Mouse (Mus musculus): ENCODE measurements around the gene Ap5b1. TPM values are rescaled to one million over a fixed set of nuclear protein-coding genes. Genes with fewer than 3 reads are reported as not detected.

The Ap5b1 gene
- polyA plus RNA-seq, 1 experiment from 2014 or later = 2.6 TPM

GRCm38 (mm10) chr19:5558169-5558568, 9.7 kb upstream of the Ap5b1 start:
- no peak overlapping the region for H3K4me3 ChIP-seq
- no peaks in the 10 kb centered on the region for H3K36me3 ChIP-seq (replicated peaks)
- H3K9me3 ChIP-seq = no peaks in the 10 kb centered on the region
- 47% methylated on average over 7 of the region's 7 CpGs for WGBS
- H3K27me3 ChIP-seq (replicated peaks; ENCODE audit: low read depth, poor library complexity, severe bottlenecking) = peaks cover 99% of the 10 kb centered on the region
- DNase-seq (ENCODE audit: low spot score) = no peak
- peaks cover 36% of the 10 kb centered on the region for H3K4me1 ChIP-seq
- H3K27ac ChIP-seq (replicated peaks) = no peak overlapping the region

GRCm38 (mm10) chr19:5558770-5559169, 9.1 kb upstream of the Ap5b1 start:
- DNase-seq (ENCODE audit: low spot score) = no peak
- H3K4me1 ChIP-seq = peaks cover 31% of the 10 kb centered on the region
- no peaks in the 10 kb centered on the region for H3K9me3 ChIP-seq
- H3K27ac ChIP-seq (replicated peaks) = no peak overlapping the region
- H3K36me3 ChIP-seq (replicated peaks) = no peaks in the 10 kb centered on the region
- peaks cover 100% of the 10 kb centered on the region for H3K27me3 ChIP-seq (replicated peaks; ENCODE audit: low read depth, poor library complexity, severe bottlenecking)
- H3K4me3 ChIP-seq = no peak overlapping the region
- whole genome bisulfite sequencing = 60% methylated on average over 8 of the region's 8 CpGs

DNA sequence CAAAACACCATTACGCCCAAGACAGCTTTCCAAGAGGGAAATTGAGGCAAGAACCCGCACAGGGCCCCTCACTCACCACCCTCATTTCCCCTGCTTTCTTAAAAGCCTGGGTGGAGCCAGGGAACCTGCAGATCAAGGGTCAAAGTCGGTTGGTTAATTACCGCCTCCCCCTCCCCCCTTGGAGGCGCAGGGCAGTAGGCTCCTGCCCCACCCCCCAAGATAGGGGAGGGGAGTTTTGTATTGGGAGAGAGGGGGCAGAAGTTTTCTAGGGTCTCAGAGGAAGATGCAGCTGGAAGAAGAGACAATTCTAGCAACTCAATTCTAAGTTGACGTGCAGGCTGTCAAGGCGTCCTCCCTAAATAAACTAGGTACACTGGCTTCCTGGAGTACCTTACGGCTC, 8.6 kb upstream of the Ap5b1 start:
- Histone ChIP-seq H3K9me3 (no peaks in the 10 kb centered on the region), H3K27ac (replicated peaks) (no peak overlapping the region), H3K36me3 (replicated peaks) (no peaks in the 10 kb centered on the region), H3K4me1 (peaks cover 26% of the 10 kb centered on the region), H3K27me3 (replicated peaks; ENCODE audit: low read depth, poor library complexity, severe bottlenecking) (peaks cover 100% of the 10 kb centered on the region), H3K4me3 (peak overlapping the region; percentile 55)
- DNase-seq (ENCODE audit: low spot score) = no peak
- WGBS = 16% methylated on average over 8 of the region's 8 CpGs

DNA sequence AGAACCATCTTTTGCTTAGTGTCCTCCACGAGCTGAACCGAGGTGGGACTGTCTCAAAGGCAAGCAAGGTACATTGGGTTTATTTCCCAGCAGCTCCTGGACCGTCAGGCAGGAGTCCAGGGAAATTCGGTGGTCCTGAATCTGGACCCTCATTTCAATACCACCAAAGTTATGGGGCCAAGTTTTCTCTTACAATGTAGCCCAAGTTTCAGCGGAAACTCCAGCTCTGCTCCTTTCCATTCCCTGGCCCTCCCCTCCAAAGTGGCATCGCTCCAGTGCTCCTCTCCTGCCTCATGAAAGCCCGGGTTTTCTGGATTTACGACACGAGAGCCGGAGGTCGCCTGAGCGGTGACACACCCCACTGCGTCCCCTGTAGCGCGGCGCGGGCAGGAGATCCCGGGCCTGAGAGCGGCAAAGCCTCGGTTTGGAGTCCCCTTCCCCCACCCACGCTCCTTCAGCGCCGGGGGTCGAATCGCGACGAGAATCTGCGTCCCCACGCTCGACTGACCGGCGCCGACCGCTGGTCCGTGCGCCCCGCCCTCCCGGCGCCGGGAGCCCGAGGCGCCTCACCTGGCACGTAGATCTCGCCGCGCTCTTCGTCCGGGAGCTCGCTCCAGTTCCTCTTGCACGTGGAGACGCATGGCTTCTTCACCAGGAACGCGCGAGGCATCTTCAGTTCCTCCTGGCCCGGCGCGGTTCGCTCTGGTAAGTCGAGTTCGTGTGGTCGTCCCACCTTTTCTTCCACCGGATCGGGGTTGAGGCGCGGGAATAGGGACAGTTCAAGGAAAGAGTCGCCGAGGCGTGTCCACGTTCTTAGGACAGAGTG, 8.0 kb upstream of the Ap5b1 start:
- Histone ChIP-seq H3K4me1 (peaks cover 24% of the 10 kb centered on the region), H3K27me3 (replicated peaks; ENCODE audit: low read depth, poor library complexity, severe bottlenecking) (peaks cover 100% of the 10 kb centered on the region), H3K9me3 (no peaks in the 10 kb centered on the region), H3K4me3 (peak overlapping the region; percentile 55), H3K36me3 (replicated peaks) (no peaks in the 10 kb centered on the region), H3K27ac (replicated peaks) (no peak overlapping the region)
- DNase-seq (ENCODE audit: low spot score) = peak; percentile 37
- under 1% methylated on average over 69 of the region's 69 CpGs for WGBS

DNA sequence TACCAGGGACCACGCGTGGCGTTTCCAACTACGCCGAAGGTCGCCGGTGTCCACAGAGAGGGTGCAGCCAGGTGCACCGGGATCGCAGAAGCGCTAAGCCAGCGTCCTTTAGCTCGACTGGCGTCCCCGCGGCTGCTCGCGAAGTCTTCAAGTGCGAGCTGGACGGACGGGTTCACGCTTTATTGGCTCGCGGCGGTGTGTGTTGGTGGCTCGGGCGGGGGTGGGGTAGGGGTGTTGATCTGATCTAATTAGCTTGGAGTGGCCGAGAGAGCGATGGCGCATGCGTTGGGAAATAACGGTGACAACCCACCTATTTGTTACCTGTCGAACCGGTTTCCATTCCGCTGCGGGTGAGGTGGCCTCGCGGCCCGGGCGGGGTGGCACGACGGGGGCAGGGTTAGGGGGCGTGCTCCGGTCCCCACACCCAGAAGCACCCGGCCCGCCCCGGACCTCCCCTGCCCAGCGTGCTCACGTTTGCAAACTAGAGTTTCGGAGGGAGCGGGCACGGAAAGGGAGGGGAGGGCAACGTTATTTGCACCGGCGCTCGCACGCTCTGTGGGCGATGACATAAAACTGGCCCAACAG, 7.3 kb upstream of the Ap5b1 start, which contains the start of gene Ovol1:
TSS of gene Ovol1 (minus strand) at position 190 of the 585 bp plus-strand sequence.
- Histone ChIP-seq H3K4me1 (peaks cover 24% of the 10 kb centered on the region), H3K27me3 (replicated peaks; ENCODE audit: low read depth, poor library complexity, severe bottlenecking) (peaks cover 100% of the 10 kb centered on the region), H3K27ac (replicated peaks) (no peak within 1 kb of the TSS), H3K4me3 (peak within 1 kb of the TSS; percentile 55), H3K36me3 (replicated peaks) (no peaks in the 10 kb centered on the region), H3K9me3 (no peaks in the 10 kb centered on the region)
- peak; percentile 68 for DNase-seq (ENCODE audit: low spot score)
- under 1% methylated on average over 57 of the region's 57 CpGs for WGBS

DNA sequence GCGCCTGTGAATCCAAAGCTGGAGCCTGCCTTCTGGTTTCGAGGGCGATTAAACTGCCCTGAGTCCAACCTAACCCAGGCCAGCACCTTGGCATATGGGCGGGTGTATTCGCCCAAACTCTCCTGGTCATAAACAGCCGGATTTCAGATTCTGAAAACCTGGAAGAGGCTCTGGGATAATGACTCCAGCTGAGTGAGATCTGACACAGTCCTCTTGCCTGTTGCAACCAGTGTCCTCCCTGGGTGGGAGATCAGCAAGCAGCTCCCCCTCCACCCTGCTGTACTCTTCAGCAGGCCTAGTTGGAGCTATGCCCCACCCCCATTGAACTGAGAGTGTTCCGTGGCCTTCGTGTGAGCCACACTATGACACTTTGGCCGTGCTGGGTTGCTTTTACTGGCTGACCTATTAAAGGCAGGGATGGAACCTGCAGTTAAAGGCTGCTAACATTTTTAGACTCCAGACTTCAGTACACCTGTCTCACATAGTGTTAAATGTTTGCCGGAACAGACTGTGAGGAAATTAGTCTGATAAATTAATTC, 6.5 kb upstream of the Ap5b1 start:
- Histone ChIP-seq H3K36me3 (replicated peaks) (no peaks in the 10 kb centered on the region), H3K4me1 (peaks cover 24% of the 10 kb centered on the region), H3K27ac (replicated peaks) (no peak overlapping the region), H3K9me3 (no peaks in the 10 kb centered on the region), H3K4me3 (peak overlapping the region; percentile 55), H3K27me3 (replicated peaks; ENCODE audit: low read depth, poor library complexity, severe bottlenecking) (peaks cover 100% of the 10 kb centered on the region)
- no peak for DNase-seq (ENCODE audit: low spot score)
- 17% methylated on average over 10 of the region's 10 CpGs for WGBS

GRCm38 (mm10) chr19:5561886-5562285, 5.9 kb upstream of the Ap5b1 start:
- Histone ChIP-seq H3K9me3 (no peaks in the 10 kb centered on the region), H3K36me3 (replicated peaks) (no peaks in the 10 kb centered on the region), H3K4me1 (peaks cover 30% of the 10 kb centered on the region), H3K27me3 (replicated peaks; ENCODE audit: low read depth, poor library complexity, severe bottlenecking) (peaks cover 100% of the 10 kb centered on the region), H3K4me3 (no peak overlapping the region), H3K27ac (replicated peaks) (no peak overlapping the region)
- WGBS = 62% methylated on average over 3 of the region's 3 CpGs
- no peak for DNase-seq (ENCODE audit: low spot score)

DNA sequence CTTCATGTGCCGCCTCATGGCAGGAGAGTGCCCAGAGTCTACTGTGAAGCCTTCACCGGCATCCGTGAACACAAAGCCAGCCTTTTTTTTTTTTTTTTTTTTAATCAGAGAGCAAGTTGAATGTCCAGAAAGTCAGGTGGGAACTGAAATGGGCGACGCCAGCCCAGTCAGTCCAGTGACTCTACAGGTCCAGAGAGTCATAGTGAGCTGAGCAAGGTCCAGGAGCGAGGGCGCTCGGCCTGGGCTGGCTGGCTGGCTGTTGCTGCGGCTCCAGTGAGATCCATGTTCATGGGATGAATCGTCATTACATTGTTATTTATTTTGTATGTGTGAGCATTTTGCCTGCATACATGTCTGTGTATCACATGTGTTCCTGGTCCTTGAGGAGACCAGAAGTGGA, 5.0 kb upstream of the Ap5b1 start:
- no peak overlapping the region for H3K4me3 ChIP-seq
- no peaks in the 10 kb centered on the region for H3K36me3 ChIP-seq (replicated peaks)
- no peak overlapping the region for H3K27ac ChIP-seq (replicated peaks)
- H3K27me3 ChIP-seq (replicated peaks; ENCODE audit: low read depth, poor library complexity, severe bottlenecking) = peaks cover 98% of the 10 kb centered on the region
- peaks cover 37% of the 10 kb centered on the region for H3K4me1 ChIP-seq
- H3K9me3 ChIP-seq = no peaks in the 10 kb centered on the region
- no peak for DNase-seq (ENCODE audit: low spot score)
- WGBS = 86% methylated on average over 10 of the region's 10 CpGs

GRCm38 (mm10) chr19:5566316-5566715, 1.5 kb upstream of the Ap5b1 start:
- H3K9me3 ChIP-seq = no peaks in the 10 kb centered on the region
- WGBS = 50% methylated on average over 5 of the region's 5 CpGs
- H3K4me1 ChIP-seq = peaks cover 29% of the 10 kb centered on the region
- DNase-seq (ENCODE audit: low spot score) = no peak
- peaks cover 83% of the 10 kb centered on the region for H3K27me3 ChIP-seq (replicated peaks; ENCODE audit: low read depth, poor library complexity, severe bottlenecking)
- H3K27ac ChIP-seq (replicated peaks) = no peak overlapping the region
- peak overlapping the region; percentile 83; the same call in 1 of the 2 replicates for H3K4me3 ChIP-seq
- peaks cover 8% of the 10 kb centered on the region; the same call in 1 of the 2 replicates for H3K36me3 ChIP-seq (replicated peaks)

DNA sequence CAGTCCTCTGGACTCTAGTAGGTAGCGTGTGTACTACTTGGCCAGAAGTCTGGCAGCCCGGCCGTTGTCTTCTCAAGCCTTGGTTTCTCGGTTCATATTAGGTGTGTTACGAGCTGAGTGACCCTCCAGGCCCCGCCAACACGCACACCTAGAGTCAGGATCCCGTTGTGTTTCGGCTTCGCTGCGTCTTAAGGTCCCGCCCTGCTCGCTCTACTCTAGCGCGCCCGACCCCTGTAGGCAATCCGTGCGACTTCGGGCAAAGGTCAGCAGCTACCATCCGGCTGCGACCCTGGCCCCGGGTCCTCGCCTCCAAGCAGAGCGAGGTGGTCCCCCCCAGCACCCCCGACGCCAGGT, 668 bp upstream of the Ap5b1 start:
- Histone ChIP-seq H3K4me3 (peak overlapping the region; percentile 83), H3K4me1 (peaks cover 27% of the 10 kb centered on the region), H3K9me3 (no peaks in the 10 kb centered on the region), H3K27me3 (replicated peaks; ENCODE audit: low read depth, poor library complexity, severe bottlenecking) (peaks cover 74% of the 10 kb centered on the region), H3K27ac (replicated peaks) (peak overlapping the region; percentile 86), H3K36me3 (replicated peaks) (peaks cover 8% of the 10 kb centered on the region; the same call in 1 of the 2 replicates)
- WGBS = 2% methylated on average over 26 of the region's 26 CpGs
- DNase-seq (ENCODE audit: low spot score) = no peak

DNA sequence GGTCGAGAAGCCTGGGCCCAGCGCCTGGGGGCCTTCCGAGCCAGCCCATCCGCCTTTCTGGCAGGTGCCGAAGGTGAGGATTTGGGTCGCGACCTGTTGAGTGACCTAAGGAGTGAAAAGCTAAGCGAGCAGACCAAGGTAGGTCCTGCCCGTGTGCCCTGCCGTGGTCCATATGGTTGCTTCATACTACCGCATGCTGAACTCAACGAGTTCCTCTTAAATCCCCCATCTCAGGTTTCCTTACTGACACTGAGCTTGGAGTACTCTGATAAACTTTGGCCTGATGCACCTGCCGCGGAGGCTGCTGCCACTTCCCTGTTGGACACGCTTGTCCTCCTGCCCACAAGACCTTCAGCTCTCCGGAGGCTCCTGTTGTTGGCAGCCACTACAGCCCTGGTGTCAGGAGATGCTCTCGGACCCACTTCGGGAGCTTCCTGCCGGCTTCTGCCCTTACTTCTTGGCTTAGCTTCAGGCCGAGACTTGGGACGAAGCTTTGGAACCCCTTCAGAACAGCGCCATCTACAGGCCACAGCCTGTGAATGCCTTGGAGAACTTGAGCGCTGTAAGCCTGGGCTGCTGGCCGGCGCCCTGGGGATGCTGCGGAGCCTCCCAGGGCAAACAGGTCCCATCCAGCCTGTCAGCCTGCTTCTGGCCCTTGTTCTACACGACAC, 780 bp downstream of the Ap5b1 start:
- Histone ChIP-seq H3K27ac (replicated peaks) (peak overlapping the region; percentile 86), H3K36me3 (replicated peaks) (peaks cover 8% of the 10 kb centered on the region; the same call in 1 of the 2 replicates), H3K27me3 (replicated peaks; ENCODE audit: low read depth, poor library complexity, severe bottlenecking) (peaks cover 60% of the 10 kb centered on the region), H3K4me3 (peak overlapping the region; percentile 83), H3K9me3 (no peaks in the 10 kb centered on the region), H3K4me1 (peaks cover 27% of the 10 kb centered on the region)
- DNase-seq (ENCODE audit: low spot score) = peak; percentile 85
- WGBS = 8% methylated on average over 27 of the region's 27 CpGs

- no peak overlapping the region for H3K27ac ChIP-seq (replicated peaks)
- H3K4me3 ChIP-seq = 0 out of 2 replicates have a peak overlapping the region, but pooled peaks have one; percentile 83
- peaks cover 8% of the 10 kb centered on the region; the same call in 1 of the 2 replicates for H3K36me3 ChIP-seq (replicated peaks)
- no peaks in the 10 kb centered on the region for H3K9me3 ChIP-seq
- H3K4me1 ChIP-seq = peaks cover 27% of the 10 kb centered on the region
- peaks cover 51% of the 10 kb centered on the region for H3K27me3 ChIP-seq (replicated peaks; ENCODE audit: low read depth, poor library complexity, severe bottlenecking)
- 92% methylated on average over 10 of the region's 10 CpGs for WGBS
- no peak for DNase-seq (ENCODE audit: low spot score)
Measured at GRCm38 (mm10) chr19:5569521-5569920, 1.7 kb downstream of the Ap5b1 start.
